Mouse (Mus musculus): Measurements from ENCODE around the gene Arhgef3. TPM values are rescaled to one million over a fixed set of nuclear protein-coding genes. Genes with fewer than 3 reads are reported as not detected.
"Not testable (repeated sequence)": the region's sequence is repeated elsewhere in the genome, so short reads cannot be mapped to it uniquely, and the experiment has no call there.

Arhgef3 gene
- total RNA-seq, 2 experiments from 2014 or later, result 5.8 to 6.3 TPM

DNA sequence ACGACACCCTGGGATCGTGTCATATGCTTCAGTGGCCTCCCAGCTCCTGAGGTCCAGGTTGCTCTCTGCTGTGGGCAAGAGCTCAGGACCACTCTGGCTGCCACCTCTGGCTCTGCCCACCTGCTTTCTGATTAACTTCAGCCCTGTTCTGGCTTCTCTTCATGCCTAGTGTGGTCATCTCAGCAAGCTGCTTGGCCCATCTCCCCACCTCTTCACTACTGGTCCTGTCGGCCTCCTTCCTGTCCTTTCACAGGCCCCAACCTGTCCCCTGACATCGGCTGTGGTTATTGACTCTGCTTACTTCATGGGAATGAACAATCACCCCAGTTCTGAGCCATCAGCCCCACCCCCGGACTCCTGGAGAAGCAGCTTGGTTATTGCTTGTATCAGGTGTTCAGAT, 128.9 kb downstream of the Arhgef3 start:
- ATAC-seq (replicated peaks; ENCODE audit: low FRiP score, poor library complexity, severe bottlenecking), result no peak

- no peak for ATAC-seq (replicated peaks; ENCODE audit: low FRiP score, poor library complexity, severe bottlenecking)
Observed at GRCm38 (mm10) chr14:27244898-27245297, 130.2 kb downstream of the Arhgef3 start.

DNA sequence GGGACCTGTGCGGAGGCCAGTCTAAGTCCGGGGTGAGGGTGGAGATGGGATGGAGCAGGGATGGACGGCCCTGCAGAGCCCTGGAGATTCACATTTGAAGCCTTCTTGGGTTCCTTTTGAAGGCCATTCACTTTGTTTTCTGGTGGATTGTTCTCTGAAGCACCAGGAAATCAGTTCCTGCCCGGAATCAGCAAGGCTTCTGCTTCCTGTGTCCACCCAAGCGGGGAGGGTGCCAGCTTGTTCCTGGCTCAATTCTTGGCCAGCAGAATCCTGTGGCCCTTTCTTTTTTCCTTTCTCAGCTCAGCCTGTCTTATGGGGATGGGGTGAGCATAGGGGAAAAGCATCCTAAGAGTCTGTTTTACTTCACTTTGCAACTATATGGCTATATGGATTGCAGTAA, 131.7 kb downstream of the Arhgef3 start:
- ATAC-seq (replicated peaks; ENCODE audit: low FRiP score, poor library complexity, severe bottlenecking), result no peak

GRCm38 (mm10) chr14:27246948-27247347, 132.2 kb downstream of the Arhgef3 start:
- ATAC-seq (replicated peaks; ENCODE audit: low FRiP score, poor library complexity, severe bottlenecking), result not testable (repeated sequence)

DNA sequence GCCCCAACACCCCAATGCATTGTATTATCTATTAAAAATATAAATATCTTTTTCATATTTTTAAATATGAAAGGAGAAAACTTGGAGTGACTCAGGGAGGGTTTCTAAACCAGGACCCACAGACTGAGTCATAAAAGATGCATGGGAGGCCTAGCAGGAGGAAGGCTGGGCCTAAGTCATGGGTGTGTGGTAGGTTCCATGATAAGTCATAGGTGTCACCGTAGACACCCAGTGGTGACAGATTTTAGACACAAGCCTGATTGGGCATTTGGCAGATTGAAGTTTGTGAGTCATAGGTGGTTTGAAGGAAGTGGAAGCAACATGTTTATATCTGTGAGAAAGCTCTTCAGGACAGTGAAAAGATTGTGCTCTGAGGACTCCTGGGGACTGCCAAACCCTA, 134.4 kb downstream of the Arhgef3 start:
- ATAC-seq (replicated peaks; ENCODE audit: low FRiP score, poor library complexity, severe bottlenecking), result no peak

DNA sequence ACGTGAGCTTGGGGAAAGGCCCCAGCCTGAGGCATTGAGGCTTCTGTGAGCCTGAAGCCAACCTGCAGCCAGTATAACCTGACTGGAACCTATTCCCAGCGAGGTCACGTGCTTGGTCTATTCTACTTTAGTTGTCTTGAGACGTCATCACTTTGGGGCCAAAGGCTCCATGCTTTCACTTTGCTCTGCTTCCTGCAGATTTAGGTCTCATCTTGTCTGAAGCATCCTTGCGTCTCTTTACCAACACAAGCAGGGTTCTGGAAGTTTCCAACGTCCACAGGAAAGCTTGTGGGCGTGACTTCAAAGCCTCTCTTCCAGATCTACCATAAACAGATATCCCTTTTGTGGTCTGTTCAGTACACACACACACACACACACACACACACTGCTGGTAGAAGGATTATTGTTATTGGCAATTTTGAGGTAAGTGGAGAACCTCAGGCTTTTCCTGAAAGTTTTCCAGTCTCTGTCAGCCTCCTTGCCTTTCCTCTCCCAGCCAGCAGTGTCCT, 135.6 kb downstream of the Arhgef3 start:
- no peak for ATAC-seq (replicated peaks; ENCODE audit: low FRiP score, poor library complexity, severe bottlenecking)

- ATAC-seq (replicated peaks; ENCODE audit: low FRiP score, poor library complexity, severe bottlenecking), result no peak
Observed at GRCm38 (mm10) chr14:27253391-27253790, 138.7 kb downstream of the Arhgef3 start.

GRCm38 (mm10) chr14:27262349-27262748, 147.7 kb downstream of the Arhgef3 start:
- no peak for ATAC-seq (replicated peaks; ENCODE audit: low FRiP score, poor library complexity, severe bottlenecking)

DNA sequence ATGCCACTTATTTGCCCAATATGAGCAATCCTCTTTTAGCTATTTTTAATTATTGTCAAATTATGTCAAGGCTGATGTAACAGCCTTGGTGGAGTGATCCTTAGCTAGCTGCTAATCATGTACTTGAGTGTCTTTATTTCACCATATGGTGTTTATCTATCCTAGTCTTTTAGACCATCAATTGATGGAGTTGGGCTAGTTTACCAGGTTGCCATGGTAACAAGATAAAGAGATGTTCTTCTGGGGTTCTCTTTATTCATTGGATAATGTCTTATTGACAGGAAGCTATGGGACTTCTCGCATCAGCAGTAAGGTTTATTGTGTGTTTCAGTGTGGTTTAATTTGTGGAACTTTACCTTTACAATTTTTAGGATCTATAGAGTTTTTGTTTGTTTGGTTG, 151.9 kb downstream of the Arhgef3 start:
- no peak for ATAC-seq (replicated peaks; ENCODE audit: low FRiP score, poor library complexity, severe bottlenecking)

- ATAC-seq (replicated peaks; ENCODE audit: low FRiP score, poor library complexity, severe bottlenecking), result no peak
Observed at GRCm38 (mm10) chr14:27268137-27268536, 153.4 kb downstream of the Arhgef3 start.

GRCm38 (mm10) chr14:27268986-27269700, 154.4 kb downstream of the Arhgef3 start:
- no peak for ATAC-seq (replicated peaks; ENCODE audit: low FRiP score, poor library complexity, severe bottlenecking)

DNA sequence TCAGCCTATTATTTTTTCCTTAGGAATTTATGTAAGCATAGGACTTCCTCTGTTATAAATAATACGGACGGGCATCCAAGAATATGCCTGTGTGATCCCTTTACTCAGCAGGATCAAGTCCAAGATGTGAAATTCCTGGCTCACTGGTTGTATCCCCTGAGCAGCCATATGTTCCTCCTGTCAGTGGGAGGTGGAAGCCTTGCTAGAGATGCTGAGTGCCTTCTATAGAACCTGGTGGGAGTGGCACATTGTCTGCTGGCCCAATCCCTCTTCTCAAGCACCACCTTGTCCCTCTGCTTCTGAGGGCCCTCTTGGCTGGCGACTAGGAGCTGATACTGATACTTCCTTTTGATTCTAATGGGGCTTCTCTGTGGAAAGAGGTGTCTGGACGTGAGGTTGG, 155.1 kb downstream of the Arhgef3 start:
- ATAC-seq (replicated peaks; ENCODE audit: low FRiP score, poor library complexity, severe bottlenecking), result no peak

GRCm38 (mm10) chr14:27270466-27270865, 155.8 kb downstream of the Arhgef3 start:
- ATAC-seq (replicated peaks; ENCODE audit: low FRiP score, poor library complexity, severe bottlenecking), result no peak

- no peak for ATAC-seq (replicated peaks; ENCODE audit: low FRiP score, poor library complexity, severe bottlenecking)
Observed at GRCm38 (mm10) chr14:27271371-27272071, 156.8 kb downstream of the Arhgef3 start.

DNA sequence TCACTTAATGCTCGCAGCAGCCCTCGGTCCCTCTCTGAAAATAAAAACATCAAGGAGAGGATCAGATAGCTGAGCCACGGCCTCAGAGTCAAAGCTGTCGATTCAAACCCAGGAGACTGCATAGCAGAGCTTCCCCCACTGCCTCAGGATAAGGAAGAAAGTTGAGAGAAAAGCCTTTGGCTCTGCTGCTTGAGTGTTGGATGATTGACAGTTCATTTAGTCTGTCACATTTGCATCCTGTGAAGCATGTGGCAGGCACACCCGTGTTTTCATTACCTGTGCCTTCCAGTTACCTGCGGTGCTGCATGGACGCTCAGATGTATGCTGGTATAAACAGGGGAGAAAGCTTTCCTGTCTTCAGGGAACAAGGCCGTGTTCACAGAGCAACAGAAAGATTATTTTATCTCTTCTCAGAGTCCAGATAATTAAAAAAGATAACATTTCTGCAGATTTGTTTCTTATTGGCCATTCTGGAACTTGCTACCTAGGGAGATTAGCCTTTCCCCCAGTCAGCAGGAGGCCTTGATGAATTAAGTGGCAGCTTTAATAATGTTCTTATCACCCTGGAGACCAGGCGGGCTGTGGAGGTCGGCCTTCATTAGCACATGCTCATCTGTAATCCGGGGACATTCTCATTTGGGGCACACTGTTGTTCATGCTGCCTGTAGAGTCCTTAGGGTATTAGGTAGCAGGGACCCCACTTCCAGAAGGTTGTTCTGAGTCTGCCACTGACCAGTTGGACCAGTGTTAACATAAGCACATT, 157.6 kb downstream of the Arhgef3 start:
- no peak for ATAC-seq (replicated peaks; ENCODE audit: low FRiP score, poor library complexity, severe bottlenecking)

DNA sequence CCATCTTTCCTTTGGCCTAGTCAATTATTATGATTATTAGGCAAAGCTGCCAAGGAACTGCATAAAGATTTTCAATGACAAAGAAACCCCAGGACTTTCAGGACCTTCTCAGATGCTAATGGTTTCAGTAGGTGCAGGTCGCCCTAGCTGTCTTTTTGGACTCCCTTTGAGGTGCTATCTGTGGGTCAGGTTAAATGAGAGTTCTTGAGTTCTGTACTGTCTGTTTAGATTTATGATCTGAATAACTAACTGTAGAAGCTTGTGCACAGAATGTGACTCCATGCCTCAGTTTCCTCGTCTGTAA, 158.1 kb downstream of the Arhgef3 start:
- ATAC-seq (replicated peaks; ENCODE audit: low FRiP score, poor library complexity, severe bottlenecking), result no peak

GRCm38 (mm10) chr14:27273169-27273568, 158.5 kb downstream of the Arhgef3 start:
- ATAC-seq (replicated peaks; ENCODE audit: low FRiP score, poor library complexity, severe bottlenecking), result no peak

DNA sequence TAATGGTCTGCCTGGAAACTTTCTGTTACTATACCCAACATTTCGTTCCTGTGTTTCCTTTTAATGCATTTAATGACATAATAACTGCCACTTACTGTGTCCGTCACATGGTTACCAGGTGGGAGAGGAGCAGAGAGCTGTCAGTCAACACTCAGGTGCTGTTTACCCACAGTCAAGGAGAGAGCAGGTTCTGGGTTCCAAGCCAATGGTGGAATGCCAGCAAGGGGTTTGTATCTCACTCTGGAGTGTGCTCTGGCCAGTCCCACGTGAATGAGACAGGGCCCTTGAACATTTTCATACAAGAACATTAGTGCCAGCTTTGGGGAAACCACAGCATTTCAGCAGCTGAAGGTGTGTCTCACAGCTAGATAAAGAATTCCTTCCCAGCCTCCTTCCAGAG, 162.6 kb downstream of the Arhgef3 start:
- no peak for ATAC-seq (replicated peaks; ENCODE audit: low FRiP score, poor library complexity, severe bottlenecking)

GRCm38 (mm10) chr14:27280201-27280890, 165.6 kb downstream of the Arhgef3 start:
- ATAC-seq (replicated peaks; ENCODE audit: low FRiP score, poor library complexity, severe bottlenecking), result no peak

- no peak for ATAC-seq (replicated peaks; ENCODE audit: low FRiP score, poor library complexity, severe bottlenecking)
Observed at GRCm38 (mm10) chr14:27283956-27284355, 169.3 kb downstream of the Arhgef3 start.

Measured in erythroid progenitor cell, adult 5-6 weeks (primary cell).